Mouse (Mus musculus) urinary bladder, postnatal 14 days (tissue): Measurements from ENCODE around the gene Pira2.
"Not testable (repeated sequence)": the region's sequence is repeated elsewhere in the genome, so short reads cannot be mapped to it uniquely, and the experiment has no call there.

Experiments
- DNase-seq: peaks from one replicate; pipeline ENCODE4 v3.0.0; 2021; ENCODE audit warnings: low spot score

The Pira2 gene

DNA sequence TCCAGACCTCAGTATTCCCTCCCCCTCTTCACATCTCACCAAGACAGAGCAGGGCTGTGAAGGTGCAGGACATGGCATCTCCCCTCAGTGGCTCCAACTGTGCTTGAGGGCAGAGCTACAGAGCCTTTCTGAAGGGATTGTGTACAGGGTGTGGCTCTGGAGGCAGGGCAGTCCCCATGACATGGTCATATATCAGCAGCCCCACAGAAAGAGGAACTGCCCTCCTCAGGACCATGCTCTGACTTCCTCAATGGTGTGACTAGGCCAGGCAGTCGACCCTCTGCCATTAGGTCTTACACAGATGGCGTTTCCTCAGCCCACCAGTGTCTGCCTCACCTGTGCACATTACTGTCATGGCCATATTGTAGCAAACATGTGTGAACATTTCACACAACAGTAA, at the start of gene Pira2:
TSS of gene Pira2 (minus strand) at position 101 of the 400 bp plus-strand sequence.
- not testable (repeated sequence) for DNase-seq

DNA sequence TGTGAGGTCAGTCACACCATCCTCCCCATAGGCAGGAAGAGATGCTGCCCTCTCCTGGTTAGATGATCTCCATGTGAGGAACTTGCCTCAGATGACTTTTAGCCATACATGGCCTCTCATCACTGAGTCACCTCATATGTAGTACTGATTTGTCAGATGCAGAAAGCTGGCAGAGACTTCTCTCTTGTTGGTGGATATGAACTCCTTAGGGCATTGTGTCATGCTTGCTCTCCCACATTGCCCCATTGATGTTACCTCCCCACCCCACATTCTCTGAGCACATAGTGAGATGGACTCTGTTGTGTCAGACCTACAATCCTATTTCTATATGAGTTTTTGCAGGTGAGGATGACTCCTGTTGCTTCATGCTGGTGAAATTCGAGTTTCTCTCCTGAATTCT, 30.2 kb upstream of the Pira2 start:
- not testable (repeated sequence) for DNase-seq

- not testable (repeated sequence) for DNase-seq
Measured at GRCm38 (mm10) chr7:3837854-3838253, 7.0 kb downstream of the Pira2 start.

DNA sequence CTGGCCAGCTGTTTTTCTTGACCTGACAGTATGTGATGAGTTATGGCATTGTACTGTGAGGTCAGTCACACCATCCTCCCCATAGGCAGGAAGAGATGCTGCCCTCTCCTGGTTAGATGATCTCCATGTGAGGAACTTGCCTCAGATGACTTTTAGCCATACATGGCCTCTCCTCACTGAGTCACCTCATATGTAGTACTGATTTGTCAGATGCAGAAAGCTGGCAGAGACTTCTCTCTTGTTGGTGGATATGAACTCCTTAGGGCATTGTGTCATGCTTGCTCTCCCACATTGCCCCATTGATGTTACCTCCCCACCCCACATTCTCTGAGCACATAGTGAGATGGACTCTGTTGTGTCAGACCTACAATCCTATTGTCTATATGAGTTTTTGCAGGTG, 14.2 kb downstream of the Pira2 start:
- not testable (repeated sequence) for DNase-seq

GRCm38 (mm10) chr7:3825599-3825998, 19.3 kb downstream of the Pira2 start, which contains the start of gene Gm15448:
TSS of gene Gm15448 (minus strand) at chr7:3825687.
- not testable (repeated sequence) for DNase-seq

GRCm38 (mm10) chr7:3811912-3812311, 32.9 kb downstream of the Pira2 start:
- not testable (repeated sequence) for DNase-seq

DNA sequence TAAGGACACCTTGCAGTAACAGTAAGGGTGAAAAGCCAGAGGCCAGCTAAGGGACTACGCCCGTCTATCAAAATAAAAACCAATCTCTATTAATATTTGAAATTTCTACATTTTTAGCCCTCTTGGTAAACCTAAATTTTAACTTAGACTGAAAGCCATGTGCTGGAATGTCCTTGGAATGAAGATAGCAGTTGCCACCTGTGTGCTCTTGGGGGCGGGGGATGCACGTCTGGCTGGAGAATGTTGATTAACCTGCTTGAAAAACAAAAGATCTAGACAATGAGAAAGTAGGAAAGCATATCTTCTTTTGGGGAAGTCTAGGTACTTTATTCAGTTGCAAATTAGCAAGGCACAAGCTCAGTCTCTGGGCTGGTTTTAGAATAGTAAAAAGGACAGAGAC, 41.9 kb downstream of the Pira2 start:
- not testable (repeated sequence) for DNase-seq

GRCm38 (mm10) chr7:3799940-3800339, 44.9 kb downstream of the Pira2 start:
- DNase-seq: not testable (repeated sequence)

GRCm38 (mm10) chr7:3796286-3796685, 48.6 kb downstream of the Pira2 start:
- not testable (repeated sequence) for DNase-seq
